Mouse (Mus musculus): ENCODE data around the gene Sox13. TPM values are rescaled to one million over a fixed set of nuclear protein-coding genes. Genes with fewer than 3 reads are reported as not detected.

Gene Sox13
- polyA plus RNA-seq, 1 experiment from 2014 or later = 12.5 TPM

- H3K4me3 ChIP-seq (ENCODE audit: low read depth, low read length) = no peak overlapping the region
- DNase-seq (ENCODE audit: low spot score) (no peak), ATAC-seq (ENCODE audit: low FRiP score) (no peak)
- 62% methylated on average over 10 of the region's 10 CpGs for WGBS
- H3K9ac ChIP-seq (ENCODE audit: low read depth, low read length) = no peak overlapping the region
- no peaks in the 10 kb centered on the region for H3K36me3 ChIP-seq (ENCODE audit: control insufficient read depth, insufficient read depth, low read length)
- H3K27me3 ChIP-seq (ENCODE audit: control insufficient read depth, insufficient read depth, low read length) = no peaks in the 10 kb centered on the region
- no peaks in the 10 kb centered on the region for H3K9me3 ChIP-seq (ENCODE audit: control insufficient read depth, low read length)
- H3K4me1 ChIP-seq (replicated peaks; ENCODE audit: control insufficient read depth, insufficient read depth, low read length) = no peaks in the 10 kb centered on the region
- no peak overlapping the region for H3K4me2 ChIP-seq (replicated peaks; ENCODE audit: low read depth, low read length)
- no peak overlapping the region for H3K27ac ChIP-seq (ENCODE audit: low read depth, low read length)
Measured at GRCm38 (mm10) chr1:133375696-133376346, 48.4 kb downstream of the Sox13 start.

DNA sequence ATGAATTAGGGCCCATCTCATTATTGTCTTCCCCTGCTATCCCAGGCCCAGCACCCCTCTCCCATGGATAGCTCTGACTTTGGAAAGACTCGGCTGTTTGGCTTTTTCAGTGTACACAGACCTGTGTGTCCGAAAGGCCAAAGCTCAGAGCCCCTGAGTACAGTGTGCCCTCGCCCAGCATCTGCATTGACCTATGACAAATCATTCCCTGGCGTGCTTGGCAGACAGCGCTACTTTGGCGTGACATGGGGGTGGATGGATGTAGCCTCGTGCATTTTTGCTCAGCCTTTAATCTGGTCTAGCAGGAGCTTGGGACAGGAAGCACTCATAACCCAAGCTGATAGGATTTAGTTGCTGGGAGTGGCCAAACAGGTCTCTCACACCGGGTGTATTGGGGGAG is 52.1 kb downstream of the Sox13 start:
- Histone ChIP-seq H3K4me2 (replicated peaks; ENCODE audit: low read depth, low read length) (no peak overlapping the region), H3K27me3 (ENCODE audit: control insufficient read depth, insufficient read depth, low read length) (no peaks in the 10 kb centered on the region), H3K27ac (ENCODE audit: low read depth, low read length) (no peak overlapping the region), H3K4me1 (replicated peaks; ENCODE audit: control insufficient read depth, insufficient read depth, low read length) (peaks cover 5% of the 10 kb centered on the region; the same call in 1 of the 2 replicates), H3K9me3 (ENCODE audit: control insufficient read depth, low read length) (no peaks in the 10 kb centered on the region), H3K36me3 (ENCODE audit: control insufficient read depth, insufficient read depth, low read length) (no peaks in the 10 kb centered on the region), H3K4me3 (ENCODE audit: low read depth, low read length) (no peak overlapping the region), H3K9ac (ENCODE audit: low read depth, low read length) (no peak overlapping the region)
- ATAC-seq (ENCODE audit: low FRiP score) (no peak), DNase-seq (ENCODE audit: low spot score) (no peak)
- WGBS = 72% methylated on average over 8 of the region's 8 CpGs

DNA sequence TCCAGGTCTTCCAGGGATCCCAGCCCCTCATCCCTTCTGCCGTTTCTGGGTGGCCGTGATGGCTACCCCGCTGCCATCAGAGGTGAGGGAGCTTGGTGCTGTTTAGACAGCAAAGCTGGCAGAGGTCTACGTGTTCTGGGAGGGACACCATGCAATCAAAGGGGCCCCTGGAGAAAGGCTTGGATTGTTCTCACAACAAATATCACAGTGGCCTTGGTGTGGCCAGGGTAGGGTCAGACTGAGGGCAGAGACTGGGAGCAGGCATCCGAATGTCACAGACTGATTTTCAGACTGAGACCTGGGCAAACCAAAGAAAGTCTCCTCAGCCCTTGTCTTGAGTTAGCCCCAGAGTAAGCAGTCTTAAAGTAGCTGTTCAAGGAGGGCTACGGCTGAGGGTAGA is 52.7 kb downstream of the Sox13 start:
- ATAC-seq (ENCODE audit: low FRiP score) (no peak), DNase-seq (ENCODE audit: low spot score) (no peak)
- H3K27ac ChIP-seq (ENCODE audit: low read depth, low read length) = no peak overlapping the region
- peaks cover 5% of the 10 kb centered on the region; the same call in 1 of the 2 replicates for H3K4me1 ChIP-seq (replicated peaks; ENCODE audit: control insufficient read depth, insufficient read depth, low read length)
- H3K4me3 ChIP-seq (ENCODE audit: low read depth, low read length) = no peak overlapping the region
- H3K27me3 ChIP-seq (ENCODE audit: control insufficient read depth, insufficient read depth, low read length) = 0 out of 2 replicates have a peak, but pooled peaks cover 2% of the 10 kb centered on the region
- H3K9ac ChIP-seq (ENCODE audit: low read depth, low read length) = no peak overlapping the region
- 77% methylated on average over 6 of the region's 6 CpGs for WGBS
- H3K9me3 ChIP-seq (ENCODE audit: control insufficient read depth, low read length) = no peaks in the 10 kb centered on the region
- no peak overlapping the region for H3K4me2 ChIP-seq (replicated peaks; ENCODE audit: low read depth, low read length)
- no peaks in the 10 kb centered on the region for H3K36me3 ChIP-seq (ENCODE audit: control insufficient read depth, insufficient read depth, low read length)

- Histone ChIP-seq H3K27ac (ENCODE audit: low read depth, low read length) (no peak overlapping the region), H3K4me3 (ENCODE audit: low read depth, low read length) (no peak overlapping the region), H3K4me1 (replicated peaks; ENCODE audit: control insufficient read depth, insufficient read depth, low read length) (peaks cover 5% of the 10 kb centered on the region; the same call in 1 of the 2 replicates), H3K4me2 (replicated peaks; ENCODE audit: low read depth, low read length) (no peak overlapping the region), H3K9ac (ENCODE audit: low read depth, low read length) (no peak overlapping the region), H3K9me3 (ENCODE audit: control insufficient read depth, low read length) (no peaks in the 10 kb centered on the region), H3K36me3 (ENCODE audit: control insufficient read depth, insufficient read depth, low read length) (no peaks in the 10 kb centered on the region), H3K27me3 (ENCODE audit: control insufficient read depth, insufficient read depth, low read length) (peaks cover 2% of the 10 kb centered on the region; the same call in 1 of the 2 replicates)
- 93% methylated on average over 4 of the region's 4 CpGs for WGBS
- ATAC-seq (ENCODE audit: low FRiP score) = no peak
- no peak for DNase-seq (ENCODE audit: low spot score)
Measured at GRCm38 (mm10) chr1:133370352-133370751, 53.8 kb downstream of the Sox13 start.

DNA sequence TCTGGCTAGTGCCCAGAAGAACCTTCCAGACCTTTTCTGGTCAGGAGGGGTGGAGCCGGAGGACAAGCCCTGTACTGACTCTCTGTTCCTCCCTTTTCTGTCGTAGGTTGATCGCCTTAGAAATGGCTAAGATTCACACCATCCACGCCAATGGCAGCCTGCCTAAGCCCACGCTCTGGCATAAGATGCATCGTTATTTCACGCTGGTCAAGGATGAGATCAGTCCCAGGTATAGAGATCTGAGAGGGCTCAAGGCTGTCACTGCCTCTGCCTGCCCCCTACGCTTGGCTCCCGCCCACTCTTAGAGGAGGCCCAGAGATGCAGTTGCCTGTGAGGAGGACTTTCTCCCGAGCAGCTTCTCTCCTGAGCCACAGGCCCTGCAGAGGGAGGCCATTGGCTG is 55.5 kb downstream of the Sox13 start:
- Histone ChIP-seq H3K36me3 (ENCODE audit: control insufficient read depth, insufficient read depth, low read length) (no peaks in the 10 kb centered on the region), H3K27ac (ENCODE audit: low read depth, low read length) (no peak overlapping the region), H3K4me2 (replicated peaks; ENCODE audit: low read depth, low read length) (no peak overlapping the region), H3K4me1 (replicated peaks; ENCODE audit: control insufficient read depth, insufficient read depth, low read length) (peaks cover 8% of the 10 kb centered on the region; the same call in 1 of the 2 replicates), H3K4me3 (ENCODE audit: low read depth, low read length) (no peak overlapping the region), H3K27me3 (ENCODE audit: control insufficient read depth, insufficient read depth, low read length) (peaks cover 17% of the 10 kb centered on the region), H3K9ac (ENCODE audit: low read depth, low read length) (0 out of 2 replicates have a peak overlapping the region, but pooled peaks have one; percentile 4), H3K9me3 (ENCODE audit: control insufficient read depth, low read length) (no peaks in the 10 kb centered on the region)
- DNase-seq (ENCODE audit: low spot score) = no peak
- no peak for ATAC-seq (ENCODE audit: low FRiP score)
- 66% methylated on average over 10 of the region's 10 CpGs for WGBS

DNA sequence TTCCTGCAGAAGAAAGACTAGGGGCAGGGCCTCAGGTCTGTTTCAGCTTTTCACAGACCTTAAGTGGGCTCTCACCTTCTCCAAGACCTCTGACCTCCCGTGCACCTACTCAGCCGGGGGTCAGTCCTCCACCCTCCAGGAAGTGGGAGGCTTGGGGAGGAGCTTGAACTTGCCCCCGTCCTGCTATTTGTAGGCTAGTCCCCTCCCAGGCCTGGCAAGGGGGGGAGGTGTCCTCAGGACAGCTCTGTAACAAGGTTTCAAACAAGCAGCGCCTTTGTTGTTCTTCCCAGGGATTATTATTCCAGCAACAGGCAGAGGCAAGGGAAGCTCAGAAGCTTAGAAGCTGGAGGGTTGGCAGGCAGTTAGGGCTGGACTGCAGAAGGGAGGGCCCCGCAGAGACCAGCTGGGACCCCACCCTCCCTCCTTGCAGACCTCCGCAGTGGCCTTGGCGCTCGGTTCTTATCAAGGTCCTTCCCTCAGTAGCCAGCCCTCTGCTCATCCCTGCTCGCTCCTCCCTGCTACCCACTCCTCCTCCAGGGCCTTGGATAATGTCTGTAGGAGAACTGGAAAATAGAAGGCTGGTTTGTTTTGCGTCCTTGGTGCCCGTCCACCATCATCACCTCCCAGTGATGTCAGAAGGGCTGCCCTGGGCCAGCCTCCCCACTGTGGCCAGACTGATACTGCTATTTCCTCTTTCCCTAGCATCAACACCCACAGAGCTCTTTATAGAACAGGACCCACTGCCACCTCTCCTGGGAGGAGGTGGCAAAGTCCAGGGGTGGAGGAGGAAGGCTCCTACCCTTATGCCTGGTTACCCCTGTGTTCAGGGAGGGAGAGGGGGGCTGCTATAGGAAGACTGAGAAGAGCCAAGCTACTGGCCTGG is 56.3 kb downstream of the Sox13 start:
- Histone ChIP-seq H3K27me3 (ENCODE audit: control insufficient read depth, insufficient read depth, low read length) (peaks cover 18% of the 10 kb centered on the region), H3K27ac (ENCODE audit: low read depth, low read length) (peak overlapping the region; percentile 10; the same call in 1 of the 2 replicates)
- no peak for DNase-seq (ENCODE audit: low spot score)

DNA sequence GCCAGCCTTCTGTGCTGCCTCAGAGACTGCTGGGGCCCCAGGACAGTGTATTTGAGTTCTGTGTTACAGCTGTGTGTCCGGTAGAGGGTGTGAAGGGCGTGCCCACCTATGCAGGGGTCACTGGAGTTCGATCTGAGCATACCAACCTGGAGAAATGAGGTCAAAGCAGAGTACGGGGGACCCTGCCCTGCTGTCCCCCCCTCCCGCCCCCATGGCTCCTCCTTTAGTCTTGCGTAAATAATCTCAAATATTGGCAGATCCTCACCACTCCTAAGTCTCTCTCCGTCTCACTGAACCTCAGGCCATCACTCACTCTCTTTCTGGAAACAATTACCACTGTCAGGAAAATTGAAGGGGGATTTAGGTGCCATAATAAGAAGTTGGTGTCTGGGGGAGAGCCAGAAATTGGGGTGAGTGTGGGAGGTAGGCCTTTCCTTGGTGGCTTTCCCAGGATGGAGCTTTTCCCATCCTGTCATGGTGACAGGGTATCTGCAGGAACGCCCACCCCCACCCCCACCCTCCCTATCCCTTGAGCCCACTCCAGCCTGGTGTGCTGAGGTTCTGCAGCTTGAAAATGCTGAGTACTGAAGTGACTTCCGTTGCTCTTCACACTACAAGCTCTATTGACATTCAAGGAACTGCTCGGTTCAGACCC is 57.1 kb downstream of the Sox13 start:
- 42% methylated on average over 10 of the region's 10 CpGs for WGBS

More for the DNA sequence above, 56.3 kb downstream of the Sox13 start:
- no peak overlapping the region for H3K4me2 ChIP-seq (replicated peaks; ENCODE audit: low read depth, low read length)
- 0 out of 2 replicates have a peak overlapping the region, but pooled peaks have one; percentile 4 for H3K9ac ChIP-seq (ENCODE audit: low read depth, low read length)
- peaks cover 10% of the 10 kb centered on the region; the same call in 1 of the 2 replicates for H3K4me1 ChIP-seq (replicated peaks; ENCODE audit: control insufficient read depth, insufficient read depth, low read length)
- no peak for ATAC-seq (ENCODE audit: low FRiP score)
- H3K36me3 ChIP-seq (ENCODE audit: control insufficient read depth, insufficient read depth, low read length) = no peaks in the 10 kb centered on the region
- no peak overlapping the region for H3K4me3 ChIP-seq (ENCODE audit: low read depth, low read length)
- 16% methylated on average over 11 of the region's 11 CpGs for WGBS
- no peaks in the 10 kb centered on the region for H3K9me3 ChIP-seq (ENCODE audit: control insufficient read depth, low read length)

GRCm38 (mm10) chr1:133364890-133365289 is 59.3 kb downstream of the Sox13 start:
- Histone ChIP-seq H3K4me1 (replicated peaks; ENCODE audit: control insufficient read depth, insufficient read depth, low read length) (peaks cover 10% of the 10 kb centered on the region; the same call in 1 of the 2 replicates), H3K27ac (ENCODE audit: low read depth, low read length) (no peak overlapping the region), H3K4me2 (replicated peaks; ENCODE audit: low read depth, low read length) (no peak overlapping the region), H3K27me3 (ENCODE audit: control insufficient read depth, insufficient read depth, low read length) (peaks cover 19% of the 10 kb centered on the region), H3K9me3 (ENCODE audit: control insufficient read depth, low read length) (no peaks in the 10 kb centered on the region), H3K9ac (ENCODE audit: low read depth, low read length) (no peak overlapping the region), H3K36me3 (ENCODE audit: control insufficient read depth, insufficient read depth, low read length) (no peaks in the 10 kb centered on the region), H3K4me3 (ENCODE audit: low read depth, low read length) (no peak overlapping the region)
- DNase-seq (ENCODE audit: low spot score) (no peak), ATAC-seq (ENCODE audit: low FRiP score) (no peak)
- 50% methylated on average over 2 of the region's 2 CpGs for WGBS

More for the DNA sequence above, 57.1 kb downstream of the Sox13 start:
- Histone ChIP-seq H3K4me2 (replicated peaks; ENCODE audit: low read depth, low read length) (no peak overlapping the region), H3K9ac (ENCODE audit: low read depth, low read length) (no peak overlapping the region), H3K4me1 (replicated peaks; ENCODE audit: control insufficient read depth, insufficient read depth, low read length) (peaks cover 10% of the 10 kb centered on the region; the same call in 1 of the 2 replicates), H3K27ac (ENCODE audit: low read depth, low read length) (no peak overlapping the region), H3K36me3 (ENCODE audit: control insufficient read depth, insufficient read depth, low read length) (no peaks in the 10 kb centered on the region), H3K9me3 (ENCODE audit: control insufficient read depth, low read length) (no peaks in the 10 kb centered on the region), H3K27me3 (ENCODE audit: control insufficient read depth, insufficient read depth, low read length) (peaks cover 19% of the 10 kb centered on the region), H3K4me3 (ENCODE audit: low read depth, low read length) (no peak overlapping the region)
- ATAC-seq (ENCODE audit: low FRiP score) = no peak
- DNase-seq (ENCODE audit: low spot score) = no peak

All from hindbrain, embryonic 11.5 days (tissue).